Mouse (Mus musculus): ENCODE results near the gene Hexa. TPM values are rescaled to one million over a fixed set of nuclear protein-coding genes. Genes with fewer than 3 reads are reported as not detected.

Gene Hexa
- polyA plus RNA-seq, 1 experiment from 2014 or later = 63.4 TPM

DNA sequence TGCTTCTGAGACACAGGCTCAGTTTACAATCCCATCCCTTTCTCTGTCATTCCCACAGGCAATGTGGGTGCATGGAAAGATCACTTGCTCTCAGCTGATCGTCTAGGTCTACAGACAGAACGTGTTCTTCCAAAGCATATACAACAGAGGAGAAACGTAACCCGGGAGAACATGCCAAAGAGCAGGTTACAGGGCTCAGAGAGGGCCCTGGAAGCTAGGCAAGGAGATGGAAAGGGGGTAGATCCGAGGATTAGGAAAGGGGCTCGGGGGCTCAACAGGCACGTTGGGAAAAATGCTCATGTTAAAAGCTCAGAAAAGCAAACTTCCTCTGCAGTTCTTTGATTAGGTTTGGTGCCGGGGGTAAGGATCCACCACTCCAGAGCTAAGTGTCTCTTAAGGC, 62.3 kb downstream of the Hexa start:
- Histone ChIP-seq H3K4me2 (no peak overlapping the region), H3K27me3 (peaks cover 19% of the 10 kb centered on the region), H3K4me1 (no peaks in the 10 kb centered on the region), H3K36me3 (no peaks in the 10 kb centered on the region), H3K27ac (no peak overlapping the region), H3K9ac (no peak overlapping the region), H3K9me3 (no peaks in the 10 kb centered on the region), H3K4me3 (no peak overlapping the region)
- no peak for ATAC-seq (ENCODE audit: borderline replicate concordance, extremely low read depth, low FRiP score, low TSS enrichment)
- WGBS = 56% methylated on average over 8 of the region's 8 CpGs

- no peak for ATAC-seq (ENCODE audit: borderline replicate concordance, extremely low read depth, low FRiP score, low TSS enrichment)
- H3K4me3 ChIP-seq = no peak overlapping the region
- no peaks in the 10 kb centered on the region for H3K4me1 ChIP-seq
- H3K9me3 ChIP-seq = no peaks in the 10 kb centered on the region
- no peak overlapping the region for H3K4me2 ChIP-seq
- H3K36me3 ChIP-seq = no peaks in the 10 kb centered on the region
- WGBS = 48% methylated on average over 6 of the region's 6 CpGs
- peaks cover 19% of the 10 kb centered on the region for H3K27me3 ChIP-seq
- no peak overlapping the region for H3K27ac ChIP-seq
- no peak overlapping the region for H3K9ac ChIP-seq
These were observed 66.6 kb downstream of the Hexa start for GRCm38 (mm10) chr9:59605967-59606366.

- WGBS = 81% methylated on average over 2 of the region's 2 CpGs
- H3K9ac ChIP-seq = no peak overlapping the region
- no peak for ATAC-seq (ENCODE audit: borderline replicate concordance, extremely low read depth, low FRiP score, low TSS enrichment)
These were observed 71.6 kb downstream of the Hexa start for GRCm38 (mm10) chr9:59610950-59611349.

More at GRCm38 (mm10) chr9:59610950-59611349, 71.6 kb downstream of the Hexa start:
- Histone ChIP-seq H3K4me3 (no peak overlapping the region), H3K36me3 (no peaks in the 10 kb centered on the region), H3K27me3 (no peaks in the 10 kb centered on the region), H3K4me1 (no peaks in the 10 kb centered on the region), H3K9me3 (no peaks in the 10 kb centered on the region), H3K4me2 (no peak overlapping the region), H3K27ac (no peak overlapping the region)

Other genes with a start within 250 kb of the Hexa start
- gene Adpgk, start 248.0 kb upstream of the Hexa start, polyA plus RNA-seq (2015; fragmentation: Nextera tagmentation; extraction: Ambion mirVana) = 41.3 and 42.1 TPM in 2 replicates
- gene Bbs4, start 186.0 kb upstream of the Hexa start, polyA plus RNA-seq (2015; fragmentation: Nextera tagmentation; extraction: Ambion mirVana) = 12.6 and 14.3 TPM in 2 replicates
- 13.6 and 15.3 TPM in 2 replicates for gene Arih1, start 52.9 kb upstream of the Hexa start, polyA plus RNA-seq (2015; fragmentation: Nextera tagmentation; extraction: Ambion mirVana)
- gene Tmem202, start 307 bp downstream of the Hexa start, polyA plus RNA-seq (2015; fragmentation: Nextera tagmentation; extraction: Ambion mirVana) = 0.20 TPM in 1 of 2 replicates, not detected in the other
- 0.24 and 0.51 TPM in 2 replicates for gene Celf6, start 38.4 kb downstream of the Hexa start, polyA plus RNA-seq (2015; fragmentation: Nextera tagmentation; extraction: Ambion mirVana)
- 18.3 and 21.6 TPM in 2 replicates for gene Parp6, start 77.7 kb downstream of the Hexa start, polyA plus RNA-seq (2015; fragmentation: Nextera tagmentation; extraction: Ambion mirVana)
- gene Pkm, start 116.8 kb downstream of the Hexa start, polyA plus RNA-seq (2015; fragmentation: Nextera tagmentation; extraction: Ambion mirVana) = 1,403 and 1,442 TPM in 2 replicates
- gene Gramd2, start 140.6 kb downstream of the Hexa start, polyA plus RNA-seq (2015; fragmentation: Nextera tagmentation; extraction: Ambion mirVana) = 5.4 and 6.2 TPM in 2 replicates
- 10.0 and 10.1 TPM in 2 replicates for gene Senp8, start 211.2 kb downstream of the Hexa start, polyA plus RNA-seq (2015; fragmentation: Nextera tagmentation; extraction: Ambion mirVana)
- 13.2 and 13.3 TPM in 2 replicates for gene Myo9a, start 211.4 kb downstream of the Hexa start, polyA plus RNA-seq (2015; fragmentation: Nextera tagmentation; extraction: Ambion mirVana)

Measured in lung, embryonic 15.5 days (tissue).